Mouse (Mus musculus) heart, postnatal 25 days (tissue): ENCODE measurements at regions not wholly inside any gene's neighbourhood (a gene's known extent, or its start where the extent isn't known, plus 50 kb on each side); places are given as distances from the start of the nearest gene placed in this dataset.
A peak's percentile ranks its signal among the peaks of the same experiment; 100 is the strongest.

Experiments
- DNase-seq: peaks from one replicate; pipeline ENCODE4 v3.0.0; 2022; ENCODE audit warnings: low spot score
- intact Hi-C: fragments of 180-260 bp; cut with DNase I; formaldehyde crosslinking; loops from one replicate; pipeline ENCODE4 v1.15.1; 2025

- DNase-seq: no peak
- intact Hi-C loops: no loop called here
Observed at GRCm38 (mm10) chr4:148384251-148385230, 60.0 kb downstream of the Ubiad1 start.

- intact Hi-C loops: no loop called here
- no peak for DNase-seq
Observed at GRCm38 (mm10) chr4:148380562-148380961, 64.0 kb downstream of the Ubiad1 start.

- intact Hi-C loops: no loop called here
- DNase-seq: no peak
Observed at GRCm38 (mm10) chr4:148378491-148378890, 66.1 kb downstream of the Ubiad1 start.

GRCm38 (mm10) chr4:148377368-148377767, 67.2 kb downstream of the Ubiad1 start:
- DNase-seq: no peak
- intact Hi-C loops: no loop called here

GRCm38 (mm10) chr4:148376439-148376838, 68.1 kb downstream of the Ubiad1 start:
- DNase-seq: peak; percentile 3
- intact Hi-C loops: no loop called here

- DNase-seq: no peak
- intact Hi-C loops: no loop called here
Observed at GRCm38 (mm10) chr4:148371489-148371888, 73.1 kb downstream of the Ubiad1 start.

GRCm38 (mm10) chr4:148367671-148368070, 76.9 kb downstream of the Ubiad1 start:
- no peak for DNase-seq
- intact Hi-C loops: no loop called here

- intact Hi-C loops: no loop called here
- no peak for DNase-seq
Observed at GRCm38 (mm10) chr4:148365804-148366203, 78.0 kb upstream of the Disp3 start.

GRCm38 (mm10) chr4:148363366-148364121, 75.8 kb upstream of the Disp3 start:
- intact Hi-C loops: no loop called here

GRCm38 (mm10) chr4:148360931-148361330, 73.2 kb upstream of the Disp3 start:
- DNase-seq: no peak
- intact Hi-C loops: no loop called here

More at GRCm38 (mm10) chr4:148363366-148364121, 75.8 kb upstream of the Disp3 start:
- no peak for DNase-seq

GRCm38 (mm10) chr4:148358336-148358735, 70.6 kb upstream of the Disp3 start:
- intact Hi-C loops: no loop called here
- DNase-seq: no peak

- DNase-seq: no peak
- intact Hi-C loops: no loop called here
Observed at GRCm38 (mm10) chr4:148357221-148357621, 69.5 kb upstream of the Disp3 start.

- DNase-seq: no peak
- intact Hi-C loops: no loop called here
Observed at GRCm38 (mm10) chr4:148356654-148357053, 68.9 kb upstream of the Disp3 start.

GRCm38 (mm10) chr4:148353969-148354368, 66.2 kb upstream of the Disp3 start:
- no peak for DNase-seq
- intact Hi-C loops: no loop called here

GRCm38 (mm10) chr4:148352690-148353089, 64.9 kb upstream of the Disp3 start:
- intact Hi-C loops: no loop called here
- no peak for DNase-seq

- DNase-seq: no peak
- intact Hi-C loops: no loop called here
Observed at GRCm38 (mm10) chr4:148341531-148342157, 53.9 kb upstream of the Disp3 start.

- intact Hi-C loops: no loop called here
- no peak for DNase-seq
Observed at GRCm38 (mm10) chr4:148340342-148340741, 52.6 kb upstream of the Disp3 start.

GRCm38 (mm10) chr4:148337890-148338880, 50.4 kb upstream of the Disp3 start:
- intact Hi-C loops: no loop called here
- no peak for DNase-seq
